Mouse (Mus musculus): ENCODE results near the gene Usp53. TPM values are rescaled to one million over a fixed set of nuclear protein-coding genes. Genes with fewer than 3 reads are reported as not detected.
"Not testable (repeated sequence)": the region's sequence is repeated elsewhere in the genome, so short reads cannot be mapped to it uniquely, and the experiment has no call there.

The Usp53 gene
- total RNA-seq, 2 experiments from 2014 or later, result 8.3 to 8.4 TPM

GRCm38 (mm10) chr3:122964301-122964700 lies 20.0 kb downstream of the Usp53 start:
- intact Hi-C loops (cut with DNase I), result no loop called here
- DNase-seq, result no peak

- intact Hi-C loops (cut with DNase I), result loop anchor here (10.0 kb wide), 1 partner anchor 395 kb away; no protein-coding TSS in a partner anchor
- DNase-seq, result no peak
Observed at GRCm38 (mm10) chr3:122950129-122950528, 34.2 kb downstream of the Usp53 start.

- intact Hi-C loops (cut with DNase I), result loop anchor here (10.0 kb wide), 1 partner anchor 381 kb away; no protein-coding TSS in a partner anchor
- DNase-seq, result no peak
Observed at GRCm38 (mm10) chr3:122943387-122943890, 40.9 kb downstream of the Usp53 start.

- intact Hi-C loops (cut with DNase I), result loop anchor here (1.0 to 10.0 kb wide), 3 partner anchors 164 to 416 kb away; no protein-coding TSS in a partner anchor
- DNase-seq, result peak; percentile 78 to 86
Observed at GRCm38 (mm10) chr3:122939215-122939614, 45.1 kb downstream of the Usp53 start.

- intact Hi-C loops (cut with DNase I), result loop anchor here (10.0 kb wide), 1 partner anchor 418 kb away; no protein-coding TSS in a partner anchor
- DNase-seq, result not testable (repeated sequence)
Observed at GRCm38 (mm10) chr3:122937176-122937575, 47.1 kb downstream of the Usp53 start.

GRCm38 (mm10) chr3:122932466-122932865 lies 51.8 kb downstream of the Usp53 start:
- intact Hi-C loops (cut with DNase I), result loop anchor here (10.0 kb wide), 1 partner anchor 422 kb away; no protein-coding TSS in a partner anchor
- DNase-seq, result no peak

- intact Hi-C loops (cut with DNase I), result loop anchor here (10.0 kb wide), 1 partner anchor 425 kb away; no protein-coding TSS in a partner anchor
- no peak for DNase-seq
Observed at GRCm38 (mm10) chr3:122929723-122930122, 54.6 kb downstream of the Usp53 start.

GRCm38 (mm10) chr3:122924009-122924914 lies 60.0 kb downstream of the Usp53 start, which contains the start of gene 1810037I17Rik:
Gene 1810037I17Rik, plus strand, starts transcription at chr3:122924203.
- DNase-seq, result peak; percentile 97 to 98
- intact Hi-C loops (cut with DNase I), result no loop called here

GRCm38 (mm10) chr3:122923147-122923546 lies 61.2 kb downstream of the Usp53 start:
- intact Hi-C loops (cut with DNase I), result no loop called here
- DNase-seq, result no peak

- no peak for DNase-seq
- intact Hi-C loops (cut with DNase I), result no loop called here
Observed at GRCm38 (mm10) chr3:122921676-122922527, 62.4 kb downstream of the Usp53 start.

GRCm38 (mm10) chr3:122920572-122921435 lies 63.5 kb downstream of the Usp53 start:
- intact Hi-C loops (cut with DNase I), result no loop called here
- no peak for DNase-seq

GRCm38 (mm10) chr3:122919260-122919659 lies 65.0 kb downstream of the Usp53 start, which contains the start of gene Gm10959:
Gene Gm10959, minus strand, starts transcription at chr3:122919360.
- no peak for DNase-seq
- intact Hi-C loops (cut with DNase I), result no loop called here

GRCm38 (mm10) chr3:122918672-122919071 lies 65.6 kb downstream of the Usp53 start:
- intact Hi-C loops (cut with DNase I), result no loop called here
- no peak for DNase-seq

GRCm38 (mm10) chr3:122916191-122916680 lies 68.1 kb downstream of the Usp53 start:
- intact Hi-C loops (cut with DNase I), result no loop called here

GRCm38 (mm10) chr3:122915493-122915892 lies 68.8 kb downstream of the Usp53 start:
- intact Hi-C loops (cut with DNase I), result no loop called here
- no peak for DNase-seq

More at GRCm38 (mm10) chr3:122916191-122916680, 68.1 kb downstream of the Usp53 start:
- no peak for DNase-seq

GRCm38 (mm10) chr3:122907841-122908240 lies 76.5 kb downstream of the Usp53 start:
- no peak for DNase-seq
- intact Hi-C loops (cut with DNase I), result no loop called here

- intact Hi-C loops (cut with DNase I), result loop anchor here (1.0 to 5.0 kb wide), 3 partner anchors 122 to 257 kb away; no protein-coding TSS in a partner anchor
- DNase-seq, result peak; percentile 59 to 74
Observed at GRCm38 (mm10) chr3:122903746-122904433, 80.4 kb downstream of the Usp53 start.

- intact Hi-C loops (cut with DNase I), result no loop called here
- no peak for DNase-seq
Observed at GRCm38 (mm10) chr3:122898254-122898653, 86.1 kb downstream of the Usp53 start.

All from heart, postnatal 10 days (tissue).